Mouse (Mus musculus): ENCODE data around the gene Ssr4. TPM values are rescaled to one million over a fixed set of nuclear protein-coding genes. Genes with fewer than 3 reads are reported as not detected.

Gene Ssr4
- polyA plus RNA-seq, 1 experiment from 2014 or later: 199 TPM

GRCm38 (mm10) chrX:73767267-73767666, 19.6 kb upstream of the Ssr4 start:
- H3K9me3 ChIP-seq (ENCODE audit: low read length): no peaks in the 10 kb centered on the region
- no peak overlapping the region for H3K4me3 ChIP-seq (ENCODE audit: low read length)
- no peak overlapping the region for H3K27ac ChIP-seq (ENCODE audit: low read length)
- no peaks in the 10 kb centered on the region for H3K4me1 ChIP-seq (ENCODE audit: insufficient read depth, low read length)
- no peak overlapping the region for H3K9ac ChIP-seq (replicated peaks; ENCODE audit: low read length)
- 69% methylated on average over 9 of the region's 9 CpGs for WGBS
- no peaks in the 10 kb centered on the region for H3K27me3 ChIP-seq (ENCODE audit: insufficient read depth, low read length)
- no peak for ATAC-seq (ENCODE audit: low FRiP score, low TSS enrichment)
- H3K4me2 ChIP-seq (replicated peaks; ENCODE audit: low read depth, low read length): no peak overlapping the region
- H3K36me3 ChIP-seq (ENCODE audit: insufficient read depth, low read length): no peaks in the 10 kb centered on the region

- Histone ChIP-seq H3K4me1 (ENCODE audit: insufficient read depth, low read length) (0 out of 2 replicates have a peak, but pooled peaks cover 8% of the 10 kb centered on the region), H3K36me3 (ENCODE audit: insufficient read depth, low read length) (peaks cover 5% of the 10 kb centered on the region), H3K9me3 (ENCODE audit: low read length) (no peaks in the 10 kb centered on the region), H3K27me3 (ENCODE audit: insufficient read depth, low read length) (no peaks in the 10 kb centered on the region; the same call in 1 of the 2 replicates), H3K4me3 (ENCODE audit: low read length) (no peak within 1 kb of the TSS), H3K4me2 (replicated peaks; ENCODE audit: low read depth, low read length) (no peak within 1 kb of the TSS; the same call in 1 of the 2 replicates), H3K27ac (ENCODE audit: low read length) (peak within 1 kb of the TSS; percentile 61; the same call in 1 of the 2 replicates), H3K9ac (replicated peaks; ENCODE audit: low read length) (no peak within 1 kb of the TSS)
- peak; percentile 37; the same call in 1 of the 2 replicates for ATAC-seq (ENCODE audit: low FRiP score, low TSS enrichment)
- 48% methylated on average over 9 of the region's 9 CpGs for WGBS
Measured at GRCm38 (mm10) chrX:73774168-73774760, 12.6 kb upstream of the Ssr4 start, which contains the start of gene Srpk3. Gene Srpk3, plus strand, starts transcription at chrX:73774405.

- peak; percentile 72 for ATAC-seq (ENCODE audit: low FRiP score, low TSS enrichment)
- Histone ChIP-seq H3K27ac (ENCODE audit: low read length) (peak overlapping the region; percentile 24; the same call in 1 of the 2 replicates), H3K4me2 (replicated peaks; ENCODE audit: low read depth, low read length) (no peak overlapping the region), H3K4me3 (ENCODE audit: low read length) (no peak overlapping the region), H3K9me3 (ENCODE audit: low read length) (no peaks in the 10 kb centered on the region), H3K27me3 (ENCODE audit: insufficient read depth, low read length) (no peaks in the 10 kb centered on the region; the same call in 1 of the 2 replicates), H3K4me1 (ENCODE audit: insufficient read depth, low read length) (0 out of 2 replicates have a peak, but pooled peaks cover 8% of the 10 kb centered on the region), H3K9ac (replicated peaks; ENCODE audit: low read length) (no peak overlapping the region), H3K36me3 (ENCODE audit: insufficient read depth, low read length) (peaks cover 12% of the 10 kb centered on the region)
- 79% methylated on average over 10 of the region's 10 CpGs for WGBS
Measured at GRCm38 (mm10) chrX:73774802-73775483, 11.9 kb upstream of the Ssr4 start.

GRCm38 (mm10) chrX:73782227-73782626, 4.6 kb upstream of the Ssr4 start:
- Histone ChIP-seq H3K4me1 (ENCODE audit: insufficient read depth, low read length) (no peaks in the 10 kb centered on the region), H3K27me3 (ENCODE audit: insufficient read depth, low read length) (no peaks in the 10 kb centered on the region), H3K4me2 (replicated peaks; ENCODE audit: low read depth, low read length) (no peak overlapping the region), H3K27ac (ENCODE audit: low read length) (no peak overlapping the region), H3K9ac (replicated peaks; ENCODE audit: low read length) (no peak overlapping the region), H3K36me3 (ENCODE audit: insufficient read depth, low read length) (peaks cover 28% of the 10 kb centered on the region), H3K9me3 (ENCODE audit: low read length) (no peaks in the 10 kb centered on the region), H3K4me3 (ENCODE audit: low read length) (no peak overlapping the region)
- no peak for ATAC-seq (ENCODE audit: low FRiP score, low TSS enrichment)
- WGBS: 81% methylated on average over 3 of the region's 3 CpGs

GRCm38 (mm10) chrX:73785666-73786065, 1.2 kb upstream of the Ssr4 start:
- Histone ChIP-seq H3K4me1 (ENCODE audit: insufficient read depth, low read length) (0 out of 2 replicates have a peak, but pooled peaks cover 7% of the 10 kb centered on the region), H3K4me2 (replicated peaks; ENCODE audit: low read depth, low read length) (peak overlapping the region; percentile 63), H3K9me3 (ENCODE audit: low read length) (no peaks in the 10 kb centered on the region), H3K27ac (ENCODE audit: low read length) (peak overlapping the region; percentile 93), H3K36me3 (ENCODE audit: insufficient read depth, low read length) (peaks cover 13% of the 10 kb centered on the region; the same call in 1 of the 2 replicates), H3K27me3 (ENCODE audit: insufficient read depth, low read length) (no peaks in the 10 kb centered on the region; the same call in 1 of the 2 replicates), H3K9ac (replicated peaks; ENCODE audit: low read length) (peak overlapping the region; percentile 74), H3K4me3 (ENCODE audit: low read length) (peak overlapping the region; percentile 70)
- no peak for ATAC-seq (ENCODE audit: low FRiP score, low TSS enrichment)

- Histone ChIP-seq H3K27me3 (ENCODE audit: insufficient read depth, low read length) (no peaks in the 10 kb centered on the region; the same call in 1 of the 2 replicates), H3K4me2 (replicated peaks; ENCODE audit: low read depth, low read length) (peak overlapping the region; percentile 60), H3K36me3 (ENCODE audit: insufficient read depth, low read length) (peaks cover 6% of the 10 kb centered on the region; the same call in 1 of the 2 replicates), H3K27ac (ENCODE audit: low read length) (peak overlapping the region; percentile 68), H3K9me3 (ENCODE audit: low read length) (no peaks in the 10 kb centered on the region), H3K4me3 (ENCODE audit: low read length) (peak overlapping the region; percentile 70), H3K4me1 (ENCODE audit: insufficient read depth, low read length) (0 out of 2 replicates have a peak, but pooled peaks cover 7% of the 10 kb centered on the region), H3K9ac (replicated peaks; ENCODE audit: low read length) (peak overlapping the region; percentile 84)
- 8% methylated on average over 21 of the region's 22 CpGs for WGBS
- peak; percentile 49 for ATAC-seq (ENCODE audit: low FRiP score, low TSS enrichment)
Measured at GRCm38 (mm10) chrX:73787225-73787558, 364 bp downstream of the Ssr4 start.

GRCm38 (mm10) chrX:73788501-73788900, 1.7 kb downstream of the Ssr4 start:
- Histone ChIP-seq H3K27ac (ENCODE audit: low read length) (no peak overlapping the region), H3K4me1 (ENCODE audit: insufficient read depth, low read length) (0 out of 2 replicates have a peak, but pooled peaks cover 7% of the 10 kb centered on the region), H3K4me2 (replicated peaks; ENCODE audit: low read depth, low read length) (peak overlapping the region; percentile 60), H3K36me3 (ENCODE audit: insufficient read depth, low read length) (peaks cover 6% of the 10 kb centered on the region; the same call in 1 of the 2 replicates), H3K4me3 (ENCODE audit: low read length) (no peak overlapping the region), H3K9ac (replicated peaks; ENCODE audit: low read length) (no peak overlapping the region; the same call in 1 of the 2 replicates), H3K9me3 (ENCODE audit: low read length) (no peaks in the 10 kb centered on the region), H3K27me3 (ENCODE audit: insufficient read depth, low read length) (no peaks in the 10 kb centered on the region; the same call in 1 of the 2 replicates)
- no peak for ATAC-seq (ENCODE audit: low FRiP score, low TSS enrichment)
- 94% methylated on average over 1 of the region's 1 CpGs for WGBS

- H3K4me2 ChIP-seq (replicated peaks; ENCODE audit: low read depth, low read length): no peak overlapping the region
- H3K9me3 ChIP-seq (ENCODE audit: low read length): no peaks in the 10 kb centered on the region
- no peak overlapping the region for H3K27ac ChIP-seq (ENCODE audit: low read length)
- H3K36me3 ChIP-seq (ENCODE audit: insufficient read depth, low read length): peaks cover 6% of the 10 kb centered on the region; the same call in 1 of the 2 replicates
- 0 out of 2 replicates have a peak, but pooled peaks cover 3% of the 10 kb centered on the region for H3K27me3 ChIP-seq (ENCODE audit: insufficient read depth, low read length)
- H3K9ac ChIP-seq (replicated peaks; ENCODE audit: low read length): no peak overlapping the region
- 0 out of 2 replicates have a peak, but pooled peaks cover 4% of the 10 kb centered on the region for H3K4me1 ChIP-seq (ENCODE audit: insufficient read depth, low read length)
- H3K4me3 ChIP-seq (ENCODE audit: low read length): no peak overlapping the region
- no peak for ATAC-seq (ENCODE audit: low FRiP score, low TSS enrichment)
Measured at GRCm38 (mm10) chrX:73793039-73793438, 6.2 kb downstream of the Ssr4 start.

- Histone ChIP-seq H3K4me2 (replicated peaks; ENCODE audit: low read depth, low read length) (no peak overlapping the region), H3K9ac (replicated peaks; ENCODE audit: low read length) (no peak overlapping the region), H3K36me3 (ENCODE audit: insufficient read depth, low read length) (peaks cover 6% of the 10 kb centered on the region; the same call in 1 of the 2 replicates), H3K9me3 (ENCODE audit: low read length) (no peaks in the 10 kb centered on the region), H3K27me3 (ENCODE audit: insufficient read depth, low read length) (0 out of 2 replicates have a peak, but pooled peaks cover 3% of the 10 kb centered on the region), H3K4me3 (ENCODE audit: low read length) (no peak overlapping the region), H3K27ac (ENCODE audit: low read length) (no peak overlapping the region), H3K4me1 (ENCODE audit: insufficient read depth, low read length) (no peaks in the 10 kb centered on the region)
- WGBS: 43% methylated on average over 1 of the region's 1 CpGs
- ATAC-seq (ENCODE audit: low FRiP score, low TSS enrichment): no peak
Measured at GRCm38 (mm10) chrX:73793505-73793904, 6.7 kb downstream of the Ssr4 start.

Data from kidney, embryonic 16.5 days (tissue).